Mouse (Mus musculus) myocyte (in vitro differentiated cells): ENCODE results near the gene Uts2b.

Source experiments
- E2F4 ChIP-seq: IDR thresholded peaks from one replicate; pipeline ENCODE4 v1.6.1; 2011; ENCODE audit warnings: mild to moderate bottlenecking, control low read depth, moderate library complexity; ENCODE audit not compliant: insufficient read depth
- MYOD1 ChIP-seq, 3 experiments: IDR thresholded peaks; one replicate each; pipeline ENCODE4 v1.6.1; 2011; ENCODE audit warnings: control low read depth in 2 of 3, low read depth in 2 of 3, mild to moderate bottlenecking in 2 of 3, moderate library complexity in 1 of 3; ENCODE audit not compliant: insufficient read length in 2 of 3, control insufficient read depth in 1 of 3
- MYOG ChIP-seq, 3 experiments: IDR thresholded peaks; one replicate each; pipeline ENCODE4 v1.6.1; 2011; ENCODE audit warnings: control low read depth in 2 of 3, low read depth in 2 of 3, mild to moderate bottlenecking in 2 of 3; ENCODE audit not compliant: insufficient read length in 2 of 3, control insufficient read depth in 1 of 3, insufficient read depth in 1 of 3
- POLR2A ChIP-seq: IDR thresholded peaks from one replicate; pipeline ENCODE4 v1.6.1; 2011; ENCODE audit warnings: low read depth, mild to moderate bottlenecking, control low read depth, moderate library complexity; ENCODE audit not compliant: insufficient read length
- REST ChIP-seq: IDR thresholded peaks from one replicate; pipeline ENCODE4 v1.6.1; 2011; ENCODE audit warnings: mild to moderate bottlenecking, control low read depth, moderate library complexity; ENCODE audit not compliant: insufficient read depth, insufficient read length
- USF1 ChIP-seq: IDR thresholded peaks from one replicate; pipeline ENCODE4 v1.6.1; 2011; ENCODE audit warnings: low read depth, mild to moderate bottlenecking, control low read depth, moderate library complexity

GRCm38 (mm10) chr16:27388761-27389451 is 18.9 kb upstream of the Uts2b start, which contains the start of gene Ccdc50:
- peak; percentile 62 for TF ChIP-seq POLR2A
- no peak for TF ChIP-seq USF1
- TF ChIP-seq MYOD1 (IDR thresholded peaks at IDR 0.05; ENCODE audit: control insufficient read depth in 1 of 3, insufficient read length in 2 of 3, low read depth in 2 of 3): peak in 2 of 3 experiments; percentile 54 to 79
- no peak for TF ChIP-seq E2F4
- TF ChIP-seq REST: no peak
- peak in 2 of 3 experiments; percentile 60 to 79 for TF ChIP-seq MYOG (IDR thresholded peaks at IDR 0.05; ENCODE audit: control insufficient read depth in 1 of 3, insufficient read depth in 1 of 3, insufficient read length in 2 of 3, low read depth in 2 of 3)
